Mouse (Mus musculus): ENCODE measurements around the gene Pde2a.

- TF ChIP-seq EP300 (IDR thresholded peaks at IDR 0.05; ENCODE audit: insufficient read depth, low read depth, low read length) (no peak), POLR2A (IDR thresholded peaks at IDR 0.05; ENCODE audit: insufficient read depth, low read length) (no peak)
Measured at GRCm38 (mm10) chr7:101457801-101458200, 36.3 kb downstream of the Pde2a start.

Data from ES-Bruce4 (cell line).